Mouse (Mus musculus): Measurements from ENCODE around the gene Cyp26b1. TPM values are rescaled to one million over a fixed set of nuclear protein-coding genes. Genes with fewer than 3 reads are reported as not detected.

The Cyp26b1 gene
- 8.8 and 10.2 TPM in 2 replicates for polyA plus RNA-seq (2015; fragmentation: Nextera tagmentation; extraction: Ambion mirVana)

DNA sequence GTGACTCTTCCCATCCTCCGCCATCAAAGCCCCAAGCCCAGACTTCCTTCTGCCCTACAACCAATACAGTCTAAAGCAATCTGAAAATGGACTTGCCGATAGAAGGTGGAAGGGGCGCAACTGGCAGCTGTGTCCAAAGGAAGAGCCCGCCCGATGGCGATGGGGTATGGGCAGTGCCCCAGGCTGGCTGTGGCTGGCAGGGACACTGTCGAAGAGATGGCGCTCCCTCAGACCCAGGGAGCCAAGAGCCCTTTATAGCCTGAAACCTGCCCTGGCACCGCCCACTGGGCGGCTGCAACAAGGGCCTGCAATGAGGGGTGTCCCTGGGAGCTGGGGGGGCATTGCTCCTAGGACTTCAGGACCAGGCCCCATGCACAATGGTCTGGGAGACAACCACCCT lies at the start of gene Cyp26b1:
Gene Cyp26b1, minus strand, starts transcription at position 216 of the 400 bp plus-strand sequence.
- Histone ChIP-seq H3K4me1 (ENCODE audit: control insufficient read depth, insufficient read depth, low read length) (peaks cover 19% of the 10 kb centered on the region), H3K27me3 (ENCODE audit: control insufficient read depth, insufficient read depth, low read depth, low read length) (peaks cover 16% of the 10 kb centered on the region), H3K36me3 (ENCODE audit: control insufficient read depth, insufficient read depth, low read length) (no peaks in the 10 kb centered on the region), H3K27ac (ENCODE audit: low read length) (no peak within 1 kb of the TSS), H3K4me2 (ENCODE audit: low read length) (no peak within 1 kb of the TSS), H3K4me3 (ENCODE audit: low read depth, low read length) (peak within 1 kb of the TSS; percentile 8), H3K9me3 (replicated peaks; ENCODE audit: control insufficient read depth, low read length, poor library complexity, severe bottlenecking) (no peaks in the 10 kb centered on the region), H3K9ac (ENCODE audit: low read depth, low read length) (peak within 1 kb of the TSS; percentile 27; the same call in 1 of the 2 replicates)
- ATAC-seq, result peak; percentile 18; the same call in 1 of the 2 replicates
- WGBS, result 77% methylated on average over 10 of the region's 10 CpGs

DNA sequence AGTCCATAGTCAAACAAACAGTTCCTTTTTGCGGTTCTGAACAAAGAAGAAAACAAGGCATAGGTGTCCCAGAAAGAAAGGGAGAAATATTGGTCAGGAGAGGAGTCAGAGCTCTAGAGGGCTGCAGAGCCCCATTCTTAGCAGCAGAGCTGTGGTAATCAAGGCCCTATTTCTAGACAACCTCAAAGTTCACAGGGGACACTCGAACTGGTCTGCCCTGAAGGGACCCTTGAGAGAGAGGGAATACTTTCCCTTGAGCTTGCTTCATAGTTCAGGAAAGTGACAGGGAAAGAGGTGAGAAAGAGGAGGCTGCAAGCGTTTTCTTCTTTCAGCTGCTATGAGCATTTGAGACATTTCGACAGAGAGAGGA lies 47.3 kb upstream of the Cyp26b1 start:
- Histone ChIP-seq H3K9ac (ENCODE audit: low read depth, low read length) (no peak overlapping the region), H3K36me3 (ENCODE audit: control insufficient read depth, insufficient read depth, low read length) (no peaks in the 10 kb centered on the region), H3K4me2 (ENCODE audit: low read length) (no peak overlapping the region), H3K9me3 (replicated peaks; ENCODE audit: control insufficient read depth, low read length, poor library complexity, severe bottlenecking) (no peaks in the 10 kb centered on the region), H3K27me3 (ENCODE audit: control insufficient read depth, insufficient read depth, low read depth, low read length) (no peaks in the 10 kb centered on the region), H3K27ac (ENCODE audit: low read length) (no peak overlapping the region), H3K4me3 (ENCODE audit: low read depth, low read length) (no peak overlapping the region), H3K4me1 (ENCODE audit: control insufficient read depth, insufficient read depth, low read length) (peaks cover 3% of the 10 kb centered on the region; the same call in 1 of the 2 replicates)
- 92% methylated on average over 4 of the region's 4 CpGs for WGBS
- ATAC-seq, result no peak

DNA sequence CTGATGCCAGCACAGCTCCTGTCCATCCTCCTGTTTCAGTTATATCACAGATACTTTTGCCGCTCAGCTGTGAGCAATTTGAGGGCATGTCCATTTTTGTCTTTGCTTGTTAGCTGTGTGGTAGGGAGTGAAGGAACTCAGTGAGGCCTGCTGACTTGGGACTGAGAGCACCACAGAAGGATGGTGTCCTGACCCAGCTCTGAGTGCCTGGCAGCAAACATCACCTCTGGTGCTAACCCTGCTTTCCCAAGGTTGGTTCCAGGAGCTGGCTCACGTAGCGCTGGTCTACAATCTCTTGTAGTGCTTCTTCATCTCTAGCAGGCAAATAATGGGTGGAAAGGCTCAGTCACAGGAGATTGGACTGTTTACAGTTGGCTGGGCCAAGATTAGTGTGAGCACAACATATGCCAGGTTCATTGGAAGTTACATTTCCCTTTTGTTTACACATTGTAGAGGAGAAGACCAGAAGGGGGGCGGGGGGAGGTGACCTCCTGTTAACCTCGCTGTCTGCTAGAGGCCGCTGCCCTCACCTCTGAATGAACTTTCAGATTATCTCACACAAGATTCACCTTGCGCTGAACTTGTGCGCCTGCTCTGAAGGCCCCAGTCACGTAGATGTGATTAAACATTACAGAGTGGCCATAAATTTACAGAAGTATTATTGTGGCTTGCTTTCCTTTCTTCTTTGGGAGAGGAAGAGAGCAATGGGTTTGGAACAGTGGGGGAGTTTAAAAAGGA lies 46.8 kb upstream of the Cyp26b1 start:
- Histone ChIP-seq H3K9ac (ENCODE audit: low read depth, low read length) (no peak overlapping the region), H3K9me3 (replicated peaks; ENCODE audit: control insufficient read depth, low read length, poor library complexity, severe bottlenecking) (no peaks in the 10 kb centered on the region), H3K36me3 (ENCODE audit: control insufficient read depth, insufficient read depth, low read length) (no peaks in the 10 kb centered on the region), H3K4me1 (ENCODE audit: control insufficient read depth, insufficient read depth, low read length) (no peaks in the 10 kb centered on the region), H3K27ac (ENCODE audit: low read length) (no peak overlapping the region), H3K4me3 (ENCODE audit: low read depth, low read length) (no peak overlapping the region), H3K4me2 (ENCODE audit: low read length) (no peak overlapping the region), H3K27me3 (ENCODE audit: control insufficient read depth, insufficient read depth, low read depth, low read length) (no peaks in the 10 kb centered on the region)
- WGBS, result 83% methylated on average over 9 of the region's 9 CpGs
- no peak for ATAC-seq

DNA sequence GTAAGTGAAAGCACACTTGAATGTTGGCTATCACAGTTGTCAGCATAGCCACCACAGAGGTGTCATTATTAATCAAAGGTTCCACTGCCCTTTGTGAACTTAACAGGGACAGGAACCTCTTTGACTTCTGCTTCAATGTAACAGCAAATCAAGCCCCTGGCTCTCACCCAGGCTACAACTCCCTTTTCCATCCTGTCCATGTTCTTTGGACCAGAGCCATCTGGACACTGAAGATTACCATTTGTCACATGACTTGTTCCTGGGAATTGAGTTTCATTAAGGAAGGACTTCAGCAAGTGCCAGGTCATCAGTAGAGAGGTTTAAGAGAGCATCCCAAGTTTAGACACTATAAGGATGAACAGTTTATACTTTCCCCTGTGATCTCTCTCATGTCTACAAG lies 44.5 kb upstream of the Cyp26b1 start:
- ATAC-seq, result no peak
- no peak overlapping the region for H3K27ac ChIP-seq (ENCODE audit: low read length)
- H3K36me3 ChIP-seq (ENCODE audit: control insufficient read depth, insufficient read depth, low read length), result no peaks in the 10 kb centered on the region
- no peaks in the 10 kb centered on the region for H3K9me3 ChIP-seq (replicated peaks; ENCODE audit: control insufficient read depth, low read length, poor library complexity, severe bottlenecking)
- H3K4me1 ChIP-seq (ENCODE audit: control insufficient read depth, insufficient read depth, low read length), result no peaks in the 10 kb centered on the region
- H3K27me3 ChIP-seq (ENCODE audit: control insufficient read depth, insufficient read depth, low read depth, low read length), result no peaks in the 10 kb centered on the region
- H3K4me3 ChIP-seq (ENCODE audit: low read depth, low read length), result no peak overlapping the region
- no peak overlapping the region for H3K4me2 ChIP-seq (ENCODE audit: low read length)
- H3K9ac ChIP-seq (ENCODE audit: low read depth, low read length), result no peak overlapping the region

DNA sequence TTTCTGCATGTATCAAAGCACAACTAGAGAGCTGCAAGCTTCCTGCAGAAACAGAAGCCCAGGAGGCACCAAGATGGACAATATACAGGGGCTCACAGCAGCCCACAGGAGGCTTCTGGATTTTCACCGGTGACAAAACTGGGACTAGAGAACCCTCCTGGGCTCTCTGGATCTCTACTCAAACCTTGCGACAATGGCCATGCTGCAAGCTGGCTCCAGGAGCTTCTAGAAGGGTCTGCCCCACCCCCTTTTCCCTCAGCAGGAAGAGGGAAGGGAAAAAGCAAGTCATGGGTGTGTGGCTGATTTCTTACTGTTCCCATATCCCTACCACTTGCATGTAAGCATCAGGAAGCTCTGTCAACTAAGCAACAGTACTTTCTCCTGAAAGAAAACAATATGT lies 37.9 kb upstream of the Cyp26b1 start:
- H3K9me3 ChIP-seq (replicated peaks; ENCODE audit: control insufficient read depth, low read length, poor library complexity, severe bottlenecking), result no peaks in the 10 kb centered on the region

DNA sequence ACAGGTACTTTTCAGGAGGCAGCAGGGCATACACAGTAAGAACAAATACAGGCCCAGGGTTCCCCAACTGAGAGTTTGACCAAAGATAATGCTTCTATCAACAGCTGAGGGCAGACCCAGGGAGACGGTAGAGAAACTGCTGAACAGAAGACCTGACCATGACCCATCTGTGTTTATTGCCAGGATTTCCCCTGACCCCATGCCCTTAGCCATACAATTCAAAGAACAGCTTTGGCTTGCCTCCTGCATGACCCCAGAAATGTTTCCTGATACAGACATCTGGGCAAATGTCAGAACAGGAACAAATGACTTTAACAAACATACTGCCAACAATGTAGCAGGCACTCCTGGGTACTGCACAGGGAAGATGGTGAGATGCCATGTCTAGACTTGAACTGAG lies 36.6 kb upstream of the Cyp26b1 start:
- no peak for ATAC-seq
- H3K9me3 ChIP-seq (replicated peaks; ENCODE audit: control insufficient read depth, low read length, poor library complexity, severe bottlenecking), result no peaks in the 10 kb centered on the region
- H3K4me1 ChIP-seq (ENCODE audit: control insufficient read depth, insufficient read depth, low read length), result no peaks in the 10 kb centered on the region
- WGBS, result 40% methylated on average over 1 of the region's 1 CpGs
- no peak overlapping the region for H3K4me3 ChIP-seq (ENCODE audit: low read depth, low read length)
- H3K27me3 ChIP-seq (ENCODE audit: control insufficient read depth, insufficient read depth, low read depth, low read length), result no peaks in the 10 kb centered on the region
- no peak overlapping the region for H3K9ac ChIP-seq (ENCODE audit: low read depth, low read length)
- H3K27ac ChIP-seq (ENCODE audit: low read length), result no peak overlapping the region
- no peak overlapping the region for H3K4me2 ChIP-seq (ENCODE audit: low read length)
- H3K36me3 ChIP-seq (ENCODE audit: control insufficient read depth, insufficient read depth, low read length), result no peaks in the 10 kb centered on the region

More for the DNA sequence above, 37.9 kb upstream of the Cyp26b1 start:
- WGBS, result 98% methylated on average over 2 of the region's 2 CpGs
- Histone ChIP-seq H3K4me1 (ENCODE audit: control insufficient read depth, insufficient read depth, low read length) (no peaks in the 10 kb centered on the region), H3K36me3 (ENCODE audit: control insufficient read depth, insufficient read depth, low read length) (no peaks in the 10 kb centered on the region), H3K4me3 (ENCODE audit: low read depth, low read length) (no peak overlapping the region), H3K4me2 (ENCODE audit: low read length) (no peak overlapping the region), H3K27me3 (ENCODE audit: control insufficient read depth, insufficient read depth, low read depth, low read length) (no peaks in the 10 kb centered on the region), H3K9ac (ENCODE audit: low read depth, low read length) (no peak overlapping the region), H3K27ac (ENCODE audit: low read length) (no peak overlapping the region)
- no peak for ATAC-seq

DNA sequence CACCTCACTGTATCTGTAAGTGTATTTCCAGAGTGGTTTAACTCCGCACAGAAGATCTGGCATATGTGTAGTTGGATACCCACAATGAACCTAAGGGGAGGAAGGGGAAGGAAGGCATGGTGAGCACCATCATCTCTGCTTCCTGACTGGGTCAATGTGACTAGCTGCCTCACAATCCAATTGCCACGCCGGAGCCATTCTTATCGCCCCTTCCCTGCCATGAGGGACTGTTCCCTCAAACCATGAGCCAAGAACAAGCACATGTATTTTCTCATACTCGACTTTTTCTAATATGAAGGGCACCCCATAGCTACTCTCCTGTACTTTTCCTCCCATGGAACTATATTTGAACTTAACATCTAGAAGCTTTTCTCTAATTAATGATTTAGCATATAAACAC lies 35.1 kb upstream of the Cyp26b1 start:
- Histone ChIP-seq H3K27ac (ENCODE audit: low read length) (no peak overlapping the region), H3K9ac (ENCODE audit: low read depth, low read length) (no peak overlapping the region), H3K36me3 (ENCODE audit: control insufficient read depth, insufficient read depth, low read length) (no peaks in the 10 kb centered on the region), H3K9me3 (replicated peaks; ENCODE audit: control insufficient read depth, low read length, poor library complexity, severe bottlenecking) (no peaks in the 10 kb centered on the region), H3K27me3 (ENCODE audit: control insufficient read depth, insufficient read depth, low read depth, low read length) (no peaks in the 10 kb centered on the region), H3K4me3 (ENCODE audit: low read depth, low read length) (no peak overlapping the region), H3K4me1 (ENCODE audit: control insufficient read depth, insufficient read depth, low read length) (no peaks in the 10 kb centered on the region), H3K4me2 (ENCODE audit: low read length) (no peak overlapping the region)
- 93% methylated on average over 5 of the region's 5 CpGs for WGBS
- ATAC-seq, result no peak

DNA sequence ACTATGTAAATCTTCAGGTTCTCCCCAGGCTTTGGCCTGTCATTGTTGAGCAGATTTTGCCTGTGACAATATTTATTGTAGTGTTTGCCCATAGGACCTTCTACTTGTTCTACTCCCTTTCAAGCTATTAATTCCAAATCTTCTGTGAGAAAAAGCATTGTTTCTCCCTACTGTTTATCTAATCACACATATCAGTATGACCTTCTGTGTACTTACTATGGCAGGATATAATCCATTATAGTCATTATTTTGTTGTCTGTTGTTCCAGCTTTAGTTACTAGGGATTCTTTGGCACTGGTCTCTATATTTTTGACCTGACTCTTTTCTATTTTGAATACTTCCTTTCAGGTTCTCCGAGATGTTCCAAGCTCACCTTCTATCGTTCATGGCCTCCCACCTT lies 32.7 kb upstream of the Cyp26b1 start:
- H3K9ac ChIP-seq (ENCODE audit: low read depth, low read length), result no peak overlapping the region
- ATAC-seq, result no peak
- H3K27me3 ChIP-seq (ENCODE audit: control insufficient read depth, insufficient read depth, low read depth, low read length), result no peaks in the 10 kb centered on the region
- H3K27ac ChIP-seq (ENCODE audit: low read length), result no peak overlapping the region
- H3K4me3 ChIP-seq (ENCODE audit: low read depth, low read length), result no peak overlapping the region
- H3K4me2 ChIP-seq (ENCODE audit: low read length), result no peak overlapping the region
- WGBS, result 98% methylated on average over 2 of the region's 2 CpGs
- no peaks in the 10 kb centered on the region for H3K36me3 ChIP-seq (ENCODE audit: control insufficient read depth, insufficient read depth, low read length)
- H3K4me1 ChIP-seq (ENCODE audit: control insufficient read depth, insufficient read depth, low read length), result no peaks in the 10 kb centered on the region
- H3K9me3 ChIP-seq (replicated peaks; ENCODE audit: control insufficient read depth, low read length, poor library complexity, severe bottlenecking), result no peaks in the 10 kb centered on the region

DNA sequence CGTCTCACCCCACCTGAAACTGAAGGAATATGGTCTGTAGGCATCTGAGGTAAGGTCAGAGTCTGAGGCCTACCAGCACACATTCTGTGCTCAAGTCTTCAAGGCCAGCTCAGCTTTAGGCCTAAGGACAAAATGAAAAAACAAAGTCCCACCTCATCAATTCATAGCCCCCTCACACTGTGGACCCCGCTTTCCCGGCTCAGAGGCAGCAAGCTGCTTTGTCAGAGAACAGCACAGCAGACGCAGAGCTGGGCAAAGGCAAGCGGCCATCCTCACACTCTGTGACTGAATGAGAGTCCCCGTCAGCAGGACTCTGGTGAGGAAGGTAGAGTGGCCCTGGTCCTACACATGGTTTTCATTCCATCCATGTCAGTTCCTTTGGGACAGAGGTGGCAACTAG lies 25.5 kb upstream of the Cyp26b1 start:
- H3K36me3 ChIP-seq (ENCODE audit: control insufficient read depth, insufficient read depth, low read length), result peaks cover 10% of the 10 kb centered on the region
- H3K9me3 ChIP-seq (replicated peaks; ENCODE audit: control insufficient read depth, low read length, poor library complexity, severe bottlenecking), result no peaks in the 10 kb centered on the region
- WGBS, result 92% methylated on average over 6 of the region's 6 CpGs
- H3K27ac ChIP-seq (ENCODE audit: low read length), result no peak overlapping the region
- H3K9ac ChIP-seq (ENCODE audit: low read depth, low read length), result no peak overlapping the region
- H3K4me1 ChIP-seq (ENCODE audit: control insufficient read depth, insufficient read depth, low read length), result no peaks in the 10 kb centered on the region
- no peak for ATAC-seq
- no peaks in the 10 kb centered on the region for H3K27me3 ChIP-seq (ENCODE audit: control insufficient read depth, insufficient read depth, low read depth, low read length)
- H3K4me2 ChIP-seq (ENCODE audit: low read length), result no peak overlapping the region
- no peak overlapping the region for H3K4me3 ChIP-seq (ENCODE audit: low read depth, low read length)
